Mouse (Mus musculus) gastrocnemius, adult 2 months (tissue): ENCODE measurements around the gene Ceacam16. TPM values are rescaled to one million over a fixed set of nuclear protein-coding genes. Genes with fewer than 3 reads are reported as not detected.

Experiments used
- DNase-seq: peaks from one replicate; pipeline ENCODE4 v3.0.0; 2022
- H3K27ac ChIP-seq: fragments of 200-600 bp; 2 replicates; pipeline ENCODE4 v1.8.1; 2022; ENCODE audit warnings: mild to moderate bottlenecking
- H3K4me3 ChIP-seq: fragments of 200-600 bp; 2 replicates; pipeline ENCODE4 v1.8.1; 2022; ENCODE audit warnings: mild to moderate bottlenecking, moderate library complexity
- CTCF ChIP-seq: fragments of 200-600 bp; IDR thresholded peaks from 2 replicates; pipeline ENCODE4 v1.8.1; 2022; ENCODE audit warnings: antibody characterized with exemption, mild to moderate bottlenecking, moderate library complexity
- intact Hi-C: fragments of 180-260 bp; cut with DNase I; formaldehyde crosslinking; loops from one replicate; pipeline ENCODE4 v1.15.1; 2025
- total RNA-seq, 2 experiments: library from RNA; stranded (reverse); gene quantifications; 2 replicates each; pipeline ENCODE4 v1.2.3; 2021

Gene Ceacam16
- total RNA-seq, 2 experiments from 2014 or later = not detected

- H3K27ac ChIP-seq = peak overlapping the region; percentile 86
- intact Hi-C loops = no loop called here
- no peak for TF ChIP-seq CTCF
- DNase-seq = no peak
- peak overlapping the region; percentile 79 for H3K4me3 ChIP-seq
Measured at GRCm38 (mm10) chr7:19821633-19822032, 39.5 kb downstream of the Ceacam16 start.

- TF ChIP-seq CTCF = peak; percentile 17; the same call in 1 of the 2 replicates
- Histone ChIP-seq H3K4me3 (no peak overlapping the region), H3K27ac (no peak overlapping the region)
- intact Hi-C loops = no loop called here
- DNase-seq = no peak
Measured at GRCm38 (mm10) chr7:19820347-19821048, 40.6 kb downstream of the Ceacam16 start.

GRCm38 (mm10) chr7:19818875-19819274 lies 42.2 kb downstream of the Ceacam16 start:
- TF ChIP-seq CTCF = no peak
- DNase-seq = no peak
- H3K27ac ChIP-seq = no peak overlapping the region
- intact Hi-C loops = no loop called here
- no peak overlapping the region for H3K4me3 ChIP-seq

GRCm38 (mm10) chr7:19818440-19818839 lies 42.7 kb downstream of the Ceacam16 start:
- TF ChIP-seq CTCF = no peak
- intact Hi-C loops = no loop called here
- H3K27ac ChIP-seq = peak overlapping the region; percentile 84
- no peak overlapping the region for H3K4me3 ChIP-seq
- no peak for DNase-seq

GRCm38 (mm10) chr7:19817382-19818105 lies 43.6 kb downstream of the Ceacam16 start:
- peak overlapping the region; percentile 84 for H3K27ac ChIP-seq
- H3K4me3 ChIP-seq = peak overlapping the region; percentile 73
- DNase-seq = peak; percentile 68
- no peak for TF ChIP-seq CTCF
- intact Hi-C loops = no loop called here

- TF ChIP-seq CTCF = no peak
- H3K4me3 ChIP-seq = peak overlapping the region; percentile 73
- intact Hi-C loops = no loop called here
- H3K27ac ChIP-seq = peak overlapping the region; percentile 84
- DNase-seq = peak; percentile 91
Measured at GRCm38 (mm10) chr7:19816224-19816771, 44.8 kb downstream of the Ceacam16 start.

GRCm38 (mm10) chr7:19815296-19816223 lies 45.5 kb downstream of the Ceacam16 start:
- Histone ChIP-seq H3K27ac (peak overlapping the region; percentile 84), H3K4me3 (peak overlapping the region; percentile 73)
- no peak for TF ChIP-seq CTCF
- no peak for DNase-seq
- intact Hi-C loops = no loop called here

GRCm38 (mm10) chr7:19813579-19814122 lies 47.4 kb downstream of the Ceacam16 start:
- DNase-seq = no peak
- H3K4me3 ChIP-seq = no peak overlapping the region
- TF ChIP-seq CTCF = no peak
- no peak overlapping the region for H3K27ac ChIP-seq
- intact Hi-C loops = no loop called here

- Histone ChIP-seq H3K27ac (no peak overlapping the region), H3K4me3 (no peak overlapping the region)
- no peak for TF ChIP-seq CTCF
- intact Hi-C loops = no loop called here
- no peak for DNase-seq
Measured at GRCm38 (mm10) chr7:19813161-19813560, 47.9 kb downstream of the Ceacam16 start.

GRCm38 (mm10) chr7:19811114-19811513 lies 50.0 kb downstream of the Ceacam16 start:
- DNase-seq = peak; percentile 79
- Histone ChIP-seq H3K4me3 (no peak overlapping the region), H3K27ac (no peak overlapping the region)
- TF ChIP-seq CTCF = no peak
- intact Hi-C loops = loop anchor here (2.0 kb wide), 1 partner anchor 20 kb away; no protein-coding TSS in a partner anchor

- intact Hi-C loops = no loop called here
- peak overlapping the region; percentile 49 for H3K27ac ChIP-seq
- DNase-seq = peak; percentile 49
- peak overlapping the region; percentile 37 for H3K4me3 ChIP-seq
- no peak for TF ChIP-seq CTCF
Measured at GRCm38 (mm10) chr7:19809369-19809768, 51.7 kb downstream of the Ceacam16 start.
